Mouse (Mus musculus) forebrain, embryonic 15.5 days (tissue): Measurements from ENCODE around the gene Cenpu. TPM values are rescaled to one million over a fixed set of nuclear protein-coding genes. Genes with fewer than 3 reads are reported as not detected.

Source experiments
- ATAC-seq: fragments of 200-750 bp; cut with Nextera tagmentation; replicated peaks from 2 replicates; pipeline ENCODE4 v1.8.0; 2017; ENCODE audit warnings: mild to moderate bottlenecking, moderate TSS enrichment, moderate library complexity
- H3K27ac ChIP-seq: fragments of 300-500 bp; sonication (generic); replicated peaks from 2 replicates; pipeline ENCODE4 v1.5.1; 2015; ENCODE audit warnings: mild to moderate bottlenecking, inconsistent platforms
- H3K27me3 ChIP-seq: fragments of 300-500 bp; sonication (generic); 2 replicates; pipeline ENCODE4 v1.6.1; 2015; ENCODE audit warnings: inconsistent platforms
- H3K36me3 ChIP-seq: fragments of 300-500 bp; sonication (generic); 2 replicates; pipeline ENCODE4 v1.6.1; 2015; ENCODE audit warnings: mild to moderate bottlenecking, inconsistent platforms
- H3K4me1 ChIP-seq: fragments of 300-500 bp; sonication (generic); 2 replicates; pipeline ENCODE4 v1.6.1; 2015; ENCODE audit warnings: inconsistent platforms
- H3K4me2 ChIP-seq: fragments of 300-500 bp; sonication (generic); replicated peaks from 2 replicates; pipeline ENCODE4 v1.6.1; 2015; ENCODE audit warnings: mild to moderate bottlenecking, inconsistent platforms
- H3K4me3 ChIP-seq: fragments of 300-500 bp; sonication (generic); 2 replicates; pipeline ENCODE4 v1.5.1; 2015; ENCODE audit warnings: mild to moderate bottlenecking, inconsistent platforms
- H3K9ac ChIP-seq: fragments of 300-500 bp; sonication (generic); replicated peaks from 2 replicates; pipeline ENCODE4 v1.6.1; 2015; ENCODE audit warnings: mild to moderate bottlenecking, inconsistent platforms
- H3K9me3 ChIP-seq: fragments of 300-500 bp; sonication (generic); 2 replicates; pipeline ENCODE4 v1.6.1; 2016; ENCODE audit warnings: inconsistent platforms
- WGBS: fragments of 180-500 bp; shearing (Covaris S2); methylation state at CpG from one replicate; pipeline ENCODE4 v1.1.7; 2015; ENCODE audit warnings: mixed read lengths; 5-methylcytosine and 5-hydroxymethylcytosine counted together
- polyA plus RNA-seq: library from polyadenylated mRNA; unstranded; fragments of >200 nt; fragmentation: Nextera tagmentation; extraction: Ambion mirVana; gene quantifications from 2 replicates; pipeline ENCODE4 v1.2.1, GENCODE M21; 2015

Cenpu gene
- polyA plus RNA-seq, 1 experiment from 2014 or later = 10.6 TPM

DNA sequence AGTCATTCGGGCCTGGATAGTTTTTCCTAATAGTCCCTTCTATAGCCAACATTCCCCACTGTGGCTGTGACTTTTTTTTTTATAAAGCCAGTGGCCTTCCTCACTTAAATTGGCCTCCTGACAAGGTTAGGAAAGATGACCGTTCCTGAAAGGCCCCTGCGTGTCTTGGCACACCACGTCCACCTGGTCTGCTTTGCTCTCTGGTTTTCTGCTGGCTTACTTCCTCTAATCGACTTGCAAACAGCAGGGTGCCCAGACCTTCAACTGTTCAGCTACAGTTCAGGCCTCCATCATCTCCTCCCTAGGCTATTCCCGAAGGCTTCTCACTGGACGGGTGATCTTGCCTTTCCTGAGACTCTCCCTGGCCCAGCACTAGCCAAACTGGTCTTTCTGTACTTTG, 76.1 kb downstream of the Cenpu start:
- ATAC-seq = no peak
- Histone ChIP-seq H3K9me3 (no peaks in the 10 kb centered on the region), H3K36me3 (peaks cover 27% of the 10 kb centered on the region), H3K9ac (no peak overlapping the region), H3K27ac (no peak overlapping the region), H3K4me1 (0 out of 2 replicates have a peak, but pooled peaks cover under 1% of the 10 kb centered on the region), H3K4me3 (no peak overlapping the region), H3K27me3 (no peaks in the 10 kb centered on the region), H3K4me2 (no peak overlapping the region)
- 78% methylated on average over 7 of the region's 7 CpGs for WGBS

DNA sequence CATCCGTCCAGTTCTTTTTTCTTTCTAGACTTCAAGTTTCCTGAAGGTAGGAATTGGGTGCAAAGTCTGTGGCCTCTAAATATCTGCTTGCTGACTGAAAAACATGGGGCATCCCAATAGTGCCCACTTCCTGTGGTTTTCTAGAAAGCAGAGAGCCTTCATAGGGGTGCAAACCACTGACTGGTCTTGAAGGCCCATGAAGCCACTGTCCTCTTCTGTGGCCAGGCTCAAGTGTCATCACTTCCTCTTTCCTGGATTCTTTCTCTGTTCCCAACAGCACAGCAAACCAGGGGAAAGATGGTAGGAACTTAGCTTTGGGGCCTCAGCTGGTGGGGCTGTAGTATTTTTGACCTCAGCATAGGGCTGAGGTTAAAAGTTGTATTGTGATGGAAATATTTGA, 76.8 kb downstream of the Cenpu start:
- no peak overlapping the region for H3K9ac ChIP-seq
- no peaks in the 10 kb centered on the region for H3K4me1 ChIP-seq
- H3K36me3 ChIP-seq = peaks cover 34% of the 10 kb centered on the region
- H3K9me3 ChIP-seq = no peaks in the 10 kb centered on the region
- WGBS = 97% methylated on average over 1 of the region's 1 CpGs
- no peak overlapping the region for H3K4me3 ChIP-seq
- no peak overlapping the region for H3K27ac ChIP-seq
- no peaks in the 10 kb centered on the region for H3K27me3 ChIP-seq
- ATAC-seq = no peak
- no peak overlapping the region for H3K4me2 ChIP-seq

Other genes starting within 250 kb of the Cenpu start
- gene Acsl1, start 81.0 kb upstream of the Cenpu start, polyA plus RNA-seq = 8.6 and 9.4 TPM in 2 replicates
- gene Primpol, start 65.2 kb downstream of the Cenpu start, polyA plus RNA-seq = 9.0 and 9.8 TPM in 2 replicates
- gene Casp3, start 65.3 kb downstream of the Cenpu start, polyA plus RNA-seq = 272 and 287 TPM in 2 replicates
- gene Irf2, start 187.7 kb downstream of the Cenpu start, polyA plus RNA-seq = 7.2 and 9.6 TPM in 2 replicates